Mouse (Mus musculus): ENCODE data around the gene Fut8. TPM values are rescaled to one million over a fixed set of nuclear protein-coding genes. Genes with fewer than 3 reads are reported as not detected.

The Fut8 gene
- polyA plus RNA-seq, 1 experiment from 2014 or later: 30.3 TPM

DNA sequence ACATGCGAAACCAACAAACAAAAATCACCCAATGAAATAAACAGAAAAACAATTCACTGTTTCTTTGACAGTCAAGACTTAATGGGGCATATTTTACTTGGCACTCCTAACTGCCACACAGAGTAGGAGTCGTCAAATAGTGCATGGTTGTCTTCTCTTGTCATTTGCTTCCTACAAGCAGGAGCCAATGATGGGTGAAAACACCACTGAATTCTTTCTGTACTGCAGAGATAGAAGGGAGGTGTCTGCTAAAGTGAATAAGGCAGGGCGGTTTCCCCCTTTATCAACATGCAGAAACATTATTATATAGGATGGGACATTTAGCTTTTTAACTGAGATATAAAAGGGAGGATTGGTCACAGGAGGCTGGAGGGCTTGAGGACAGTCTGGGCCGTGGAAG is 13.0 kb upstream of the Fut8 start:
- 56% methylated on average over 4 of the region's 4 CpGs for WGBS
- H3K4me2 ChIP-seq: no peak overlapping the region
- no peaks in the 10 kb centered on the region for H3K9me3 ChIP-seq

DNA sequence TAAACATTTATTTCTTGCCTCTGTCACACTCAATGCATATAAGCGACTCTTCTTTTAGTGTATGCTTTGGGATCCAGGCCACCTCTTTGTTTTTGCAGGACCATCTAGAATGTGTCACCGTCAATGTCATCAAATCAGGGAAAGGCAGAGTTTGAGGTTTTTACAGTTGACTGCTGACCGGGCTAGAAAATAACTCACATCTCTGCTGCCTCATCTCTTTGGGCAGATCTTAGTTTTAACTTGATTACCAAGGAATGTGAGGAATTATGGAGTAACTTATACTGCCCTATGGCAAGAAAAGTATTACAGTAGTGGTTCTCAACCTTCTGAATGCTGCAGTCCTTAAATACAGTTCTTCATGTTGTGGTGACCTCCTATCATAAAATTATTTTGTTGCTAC is 12.2 kb upstream of the Fut8 start:
- Histone ChIP-seq H3K9ac (no peak overlapping the region), H3K4me2 (no peak overlapping the region), H3K27ac (no peak overlapping the region), H3K27me3 (no peaks in the 10 kb centered on the region), H3K36me3 (no peaks in the 10 kb centered on the region), H3K4me1 (no peaks in the 10 kb centered on the region), H3K9me3 (no peaks in the 10 kb centered on the region), H3K4me3 (no peak overlapping the region)
- WGBS: 54% methylated on average over 3 of the region's 3 CpGs
- ATAC-seq (ENCODE audit: borderline replicate concordance, extremely low read depth, low FRiP score, low TSS enrichment): no peak

More for the DNA sequence above, 13.0 kb upstream of the Fut8 start:
- no peak overlapping the region for H3K9ac ChIP-seq
- H3K36me3 ChIP-seq: no peaks in the 10 kb centered on the region
- H3K4me3 ChIP-seq: no peak overlapping the region
- no peaks in the 10 kb centered on the region for H3K4me1 ChIP-seq
- no peak overlapping the region for H3K27ac ChIP-seq
- no peaks in the 10 kb centered on the region for H3K27me3 ChIP-seq
- ATAC-seq (ENCODE audit: borderline replicate concordance, extremely low read depth, low FRiP score, low TSS enrichment): no peak

DNA sequence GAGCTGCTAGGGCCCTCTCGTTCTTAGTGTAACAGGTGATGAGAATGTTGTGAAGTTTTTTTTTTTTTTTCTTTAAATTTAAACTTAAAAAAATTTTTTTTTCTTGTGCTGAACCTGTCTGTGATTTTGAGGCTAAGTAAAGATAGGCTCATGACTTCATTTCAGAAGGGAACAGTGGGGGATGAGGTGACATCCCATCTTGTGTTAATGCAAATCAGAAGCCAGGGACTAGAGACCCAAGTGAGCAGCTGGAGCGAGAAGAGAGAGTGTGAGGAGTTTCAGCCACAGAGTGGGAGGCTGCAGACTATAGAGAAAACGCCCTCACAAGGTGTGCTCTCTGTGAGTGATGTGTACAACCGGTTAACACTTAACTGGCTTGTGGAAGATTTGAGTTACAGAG is 2.0 kb upstream of the Fut8 start:
- 41% methylated on average over 4 of the region's 4 CpGs for WGBS
- no peak overlapping the region for H3K4me2 ChIP-seq
- no peak overlapping the region for H3K27ac ChIP-seq
- H3K9me3 ChIP-seq: no peaks in the 10 kb centered on the region
- H3K4me3 ChIP-seq: no peak overlapping the region
- no peaks in the 10 kb centered on the region for H3K27me3 ChIP-seq
- no peaks in the 10 kb centered on the region for H3K36me3 ChIP-seq
- H3K4me1 ChIP-seq: 0 out of 2 replicates have a peak, but pooled peaks cover 3% of the 10 kb centered on the region
- H3K9ac ChIP-seq: no peak overlapping the region
- no peak for ATAC-seq (ENCODE audit: borderline replicate concordance, extremely low read depth, low FRiP score, low TSS enrichment)

DNA sequence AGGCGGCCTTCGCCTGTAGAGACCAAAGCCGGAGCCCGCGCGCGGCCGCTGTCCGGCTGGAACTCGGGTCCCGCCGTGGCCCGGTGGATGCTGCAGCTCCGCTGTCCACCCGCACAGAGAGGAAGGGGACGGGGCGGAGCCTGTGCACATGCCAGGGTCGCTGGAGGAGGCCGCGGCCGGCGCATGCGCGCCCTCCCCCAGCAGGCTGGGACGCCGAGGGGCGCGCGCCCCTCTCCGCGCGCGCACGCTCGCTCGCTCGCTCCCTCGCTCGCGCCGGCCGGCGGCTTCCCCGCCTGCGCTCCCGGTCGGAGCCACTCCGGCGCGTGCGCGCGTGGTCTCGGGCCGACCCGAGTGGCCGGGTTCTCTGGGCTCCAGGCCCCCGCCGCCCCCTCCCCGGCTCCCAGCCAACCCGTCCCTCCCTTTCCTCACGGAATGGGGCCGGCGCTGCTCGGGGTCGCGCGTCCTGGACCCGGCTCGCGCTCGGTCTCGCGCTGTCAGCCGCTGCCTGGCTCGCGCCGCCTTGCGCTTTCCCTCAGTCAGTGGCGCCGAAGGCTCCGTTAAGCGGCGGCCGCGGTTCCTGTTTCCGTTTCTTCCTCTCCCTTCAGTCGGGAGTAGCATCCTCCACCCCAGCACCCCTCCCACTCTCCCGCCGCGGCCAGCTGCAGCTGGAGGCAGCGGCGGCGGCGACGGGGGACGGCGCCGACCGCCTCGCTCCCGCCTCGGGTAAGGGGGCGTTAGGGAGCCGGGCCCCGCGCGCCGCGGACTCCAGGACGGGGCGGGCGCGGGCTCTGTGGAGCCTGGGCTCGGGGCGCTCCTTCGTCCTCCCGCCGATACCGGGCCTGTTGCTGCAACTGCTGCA is 835 bp downstream of the Fut8 start:
- Histone ChIP-seq H3K4me1 (0 out of 2 replicates have a peak, but pooled peaks cover 3% of the 10 kb centered on the region), H3K4me2 (peak overlapping the region; percentile 96), H3K36me3 (no peaks in the 10 kb centered on the region), H3K27ac (peak overlapping the region; percentile 95), H3K27me3 (no peaks in the 10 kb centered on the region), H3K9ac (peak overlapping the region; percentile 89), H3K4me3 (peak overlapping the region; percentile 93), H3K9me3 (no peaks in the 10 kb centered on the region)
- ATAC-seq (ENCODE audit: borderline replicate concordance, extremely low read depth, low FRiP score, low TSS enrichment): peak; percentile 97
- WGBS: under 1% methylated on average over 95 of the region's 120 CpGs

DNA sequence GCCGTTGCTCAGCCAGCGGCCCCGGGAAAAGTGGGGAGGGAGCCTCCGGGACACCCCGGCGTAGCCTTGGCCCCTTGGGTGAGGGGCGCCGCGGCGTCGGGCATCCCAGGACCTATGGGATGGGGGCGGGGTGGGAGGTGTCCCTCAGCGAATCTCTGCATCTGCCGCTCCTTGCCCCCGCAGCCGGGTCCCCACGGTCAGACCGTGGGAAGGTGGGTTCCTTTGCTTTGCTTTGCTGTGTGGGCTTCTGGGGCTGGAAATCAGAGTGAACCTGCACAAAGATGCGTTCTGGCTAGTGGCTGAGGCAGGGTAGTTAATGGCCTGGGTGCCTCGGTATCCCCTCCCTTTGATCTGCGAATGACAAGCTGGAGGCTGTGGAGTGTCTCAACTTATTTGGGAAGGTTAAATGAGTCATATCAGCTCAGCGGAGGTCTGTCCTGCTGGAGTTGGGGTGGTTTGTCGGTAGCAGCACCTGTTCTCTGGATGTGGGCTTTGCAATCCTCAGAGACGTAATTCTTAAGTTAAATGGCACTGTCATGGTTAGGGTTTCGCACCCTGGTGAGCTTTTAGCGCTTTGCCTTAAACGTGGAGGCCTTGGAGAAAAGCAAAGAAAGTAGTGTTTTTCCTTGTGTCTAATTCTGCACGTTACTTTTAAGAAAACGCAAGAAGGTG is 1.6 kb downstream of the Fut8 start:
- H3K36me3 ChIP-seq: no peaks in the 10 kb centered on the region
- no peak for ATAC-seq (ENCODE audit: borderline replicate concordance, extremely low read depth, low FRiP score, low TSS enrichment)
- peak overlapping the region; percentile 95 for H3K27ac ChIP-seq
- H3K9me3 ChIP-seq: no peaks in the 10 kb centered on the region
- H3K4me2 ChIP-seq: peak overlapping the region; percentile 96
- 1% methylated on average over 29 of the region's 29 CpGs for WGBS
- peak overlapping the region; percentile 93 for H3K4me3 ChIP-seq
- 0 out of 2 replicates have a peak, but pooled peaks cover 3% of the 10 kb centered on the region for H3K4me1 ChIP-seq
- H3K27me3 ChIP-seq: no peaks in the 10 kb centered on the region
- H3K9ac ChIP-seq: peak overlapping the region; percentile 89

DNA sequence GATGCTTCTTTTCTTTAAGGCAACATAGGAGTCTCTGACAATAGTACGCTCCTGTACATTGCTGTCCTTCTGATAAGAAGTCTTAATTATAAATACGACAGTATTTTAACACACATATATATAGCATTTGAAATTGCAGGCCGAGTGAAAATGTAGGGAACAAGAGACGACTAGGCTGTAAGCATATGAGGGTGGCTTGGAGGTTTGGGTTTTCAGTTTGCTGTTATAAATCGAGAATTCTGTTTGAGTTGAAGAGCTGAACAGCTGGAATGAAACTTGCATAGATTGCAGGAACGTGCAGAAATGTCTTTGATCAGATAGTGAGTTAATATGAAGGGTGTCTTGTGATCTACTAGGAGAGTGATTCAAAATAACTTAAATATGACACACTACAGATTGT is 2.4 kb downstream of the Fut8 start:
- ATAC-seq (ENCODE audit: borderline replicate concordance, extremely low read depth, low FRiP score, low TSS enrichment): no peak
- WGBS: 31% methylated on average over 6 of the region's 6 CpGs
- H3K9ac ChIP-seq: no peak overlapping the region

DNA sequence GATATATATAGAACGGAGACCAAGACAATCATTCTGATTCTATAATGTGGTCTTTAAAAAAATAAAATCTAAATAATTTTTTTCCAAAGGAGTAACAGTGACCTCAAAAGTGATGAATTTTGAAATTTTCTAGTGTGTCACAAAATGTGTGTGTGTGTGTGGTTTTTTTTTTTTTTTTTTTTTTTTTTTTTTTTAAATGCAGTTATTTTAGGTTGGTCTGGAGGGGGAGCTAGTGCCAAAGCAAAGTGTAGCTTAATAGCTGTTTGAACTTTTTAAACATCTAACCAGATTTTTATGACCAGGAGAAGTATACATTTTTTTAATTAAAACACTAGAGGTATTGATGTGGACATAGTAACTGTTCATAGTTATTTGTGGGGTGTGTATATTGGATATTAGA is 2.9 kb downstream of the Fut8 start:
- no peak overlapping the region for H3K4me2 ChIP-seq
- no peak overlapping the region for H3K9ac ChIP-seq
- no peak overlapping the region for H3K4me3 ChIP-seq
- no peaks in the 10 kb centered on the region for H3K36me3 ChIP-seq
- no peaks in the 10 kb centered on the region for H3K9me3 ChIP-seq
- ATAC-seq (ENCODE audit: borderline replicate concordance, extremely low read depth, low FRiP score, low TSS enrichment): no peak
- H3K27ac ChIP-seq: no peak overlapping the region
- H3K4me1 ChIP-seq: 0 out of 2 replicates have a peak, but pooled peaks cover 3% of the 10 kb centered on the region
- WGBS: 44% methylated on average over 1 of the region's 1 CpGs
- H3K27me3 ChIP-seq: no peaks in the 10 kb centered on the region

More for the DNA sequence above, 2.4 kb downstream of the Fut8 start:
- no peaks in the 10 kb centered on the region for H3K36me3 ChIP-seq
- H3K4me3 ChIP-seq: peak overlapping the region; percentile 7; the same call in 1 of the 2 replicates
- H3K27me3 ChIP-seq: no peaks in the 10 kb centered on the region
- peak overlapping the region; percentile 30; the same call in 1 of the 2 replicates for H3K4me2 ChIP-seq
- no peaks in the 10 kb centered on the region for H3K9me3 ChIP-seq
- no peak overlapping the region for H3K27ac ChIP-seq
- 0 out of 2 replicates have a peak, but pooled peaks cover 3% of the 10 kb centered on the region for H3K4me1 ChIP-seq

DNA sequence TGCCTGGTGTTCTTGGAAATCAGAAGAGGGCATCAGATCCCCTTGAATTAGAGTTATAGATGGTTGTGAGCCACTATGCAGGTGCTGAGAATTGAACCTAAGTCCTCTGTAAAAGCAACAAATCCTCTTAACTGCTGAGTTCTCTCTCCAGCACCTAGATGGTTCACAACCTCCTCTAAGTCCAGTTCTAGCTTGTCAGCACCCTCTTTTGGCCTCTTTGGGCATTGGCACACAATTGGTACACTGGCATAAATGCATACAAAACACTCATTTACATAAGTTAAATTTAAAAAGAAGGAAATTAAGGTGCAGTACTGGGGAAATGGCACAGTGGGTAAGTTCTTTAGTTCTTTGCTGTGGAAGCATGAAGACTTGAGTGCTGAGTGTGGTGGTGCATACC is 24.7 kb downstream of the Fut8 start:
- no peaks in the 10 kb centered on the region for H3K9me3 ChIP-seq
- H3K4me1 ChIP-seq: no peaks in the 10 kb centered on the region
- no peak overlapping the region for H3K9ac ChIP-seq
- ATAC-seq (ENCODE audit: borderline replicate concordance, extremely low read depth, low FRiP score, low TSS enrichment): no peak
- no peaks in the 10 kb centered on the region for H3K27me3 ChIP-seq
- H3K27ac ChIP-seq: no peak overlapping the region
- H3K36me3 ChIP-seq: no peaks in the 10 kb centered on the region
- no peak overlapping the region for H3K4me3 ChIP-seq
- no peak overlapping the region for H3K4me2 ChIP-seq

DNA sequence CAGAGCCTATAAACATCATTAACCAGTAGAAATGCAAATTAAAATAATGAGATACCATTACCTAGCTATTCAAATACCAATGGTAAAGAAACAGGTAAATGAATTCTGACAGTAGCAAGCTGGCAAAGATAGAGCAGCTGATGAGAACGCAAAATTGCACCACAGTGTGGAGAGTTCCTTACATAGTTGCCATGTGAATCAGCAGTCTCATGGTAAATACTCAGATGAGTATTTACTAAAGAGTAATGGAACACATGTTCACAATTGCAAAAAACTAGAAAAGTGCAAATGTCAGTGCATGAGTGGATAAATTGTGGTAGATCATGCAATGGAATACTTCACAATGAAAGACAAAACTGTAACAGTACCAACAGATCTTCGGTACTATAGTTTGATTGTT is 25.9 kb downstream of the Fut8 start:
- Histone ChIP-seq H3K27ac (no peak overlapping the region), H3K9ac (no peak overlapping the region), H3K4me2 (no peak overlapping the region), H3K4me1 (no peaks in the 10 kb centered on the region), H3K36me3 (no peaks in the 10 kb centered on the region), H3K4me3 (no peak overlapping the region), H3K27me3 (no peaks in the 10 kb centered on the region), H3K9me3 (no peaks in the 10 kb centered on the region)
- ATAC-seq (ENCODE audit: borderline replicate concordance, extremely low read depth, low FRiP score, low TSS enrichment): no peak
- 78% methylated on average over 2 of the region's 2 CpGs for WGBS

DNA sequence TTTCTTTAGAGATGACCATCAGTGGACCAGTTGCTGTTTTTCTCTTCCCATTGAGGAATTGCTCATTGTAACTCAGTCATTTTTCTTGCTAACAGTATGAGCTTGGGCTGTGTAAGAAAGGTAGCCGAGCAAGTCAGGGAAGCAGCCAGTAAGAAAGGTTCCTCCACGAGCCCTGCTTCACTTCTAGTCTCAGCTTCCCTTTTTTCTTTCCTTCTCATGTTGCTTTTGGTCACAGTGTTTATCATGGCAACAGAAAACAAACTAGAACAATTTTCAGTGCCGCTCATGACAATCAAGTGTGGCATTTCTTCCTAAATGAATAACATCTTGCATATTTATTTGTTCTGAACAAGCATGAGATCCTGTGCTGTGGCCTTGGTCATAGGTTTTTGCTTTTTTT is 32.8 kb downstream of the Fut8 start:
- Histone ChIP-seq H3K4me3 (no peak overlapping the region), H3K27me3 (no peaks in the 10 kb centered on the region), H3K4me2 (no peak overlapping the region), H3K9me3 (no peaks in the 10 kb centered on the region), H3K4me1 (no peaks in the 10 kb centered on the region), H3K36me3 (no peaks in the 10 kb centered on the region), H3K9ac (no peak overlapping the region), H3K27ac (no peak overlapping the region)
- WGBS: 81% methylated on average over 3 of the region's 3 CpGs
- ATAC-seq (ENCODE audit: borderline replicate concordance, extremely low read depth, low FRiP score, low TSS enrichment): no peak

DNA sequence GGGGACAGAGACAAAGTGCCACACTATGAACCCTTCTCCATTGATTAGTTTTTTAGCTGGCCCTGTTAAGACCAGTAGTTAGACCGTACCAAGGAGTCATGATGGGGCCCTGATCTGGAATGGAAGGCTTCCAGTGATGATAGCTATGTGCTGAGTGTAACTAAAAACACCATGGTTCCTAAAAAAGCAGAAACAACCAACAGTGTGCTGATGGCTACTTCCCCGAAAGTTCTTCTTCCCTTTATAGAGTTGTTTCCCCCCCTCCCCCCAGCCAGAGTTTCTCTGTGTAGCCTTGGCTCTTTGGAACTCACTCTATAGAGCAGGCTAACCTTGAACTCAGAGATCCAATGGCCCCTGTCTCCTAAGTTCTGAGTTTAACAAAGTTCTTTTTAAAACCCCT is 50.6 kb downstream of the Fut8 start:
- 91% methylated on average over 2 of the region's 2 CpGs for WGBS

DNA sequence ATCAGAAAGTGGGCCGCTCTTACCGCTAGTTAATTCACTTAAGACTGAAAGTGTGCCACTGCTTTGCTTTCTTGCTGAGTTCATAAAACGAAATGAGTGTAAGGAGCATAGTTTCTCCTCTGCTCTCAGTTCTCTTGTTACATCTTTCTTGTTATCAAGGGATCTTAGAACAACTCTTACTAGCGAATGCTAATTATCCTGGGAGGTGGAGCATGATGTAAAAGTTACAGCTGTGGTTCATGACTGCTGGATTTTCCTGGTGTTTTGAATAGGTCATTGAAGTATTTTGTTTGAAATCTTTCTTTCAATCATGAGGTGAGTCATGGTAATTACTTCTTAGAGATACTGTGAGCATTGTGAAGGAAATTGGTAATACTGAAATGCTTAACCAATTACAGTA is 53.1 kb downstream of the Fut8 start:
- ATAC-seq (ENCODE audit: borderline replicate concordance, extremely low read depth, low FRiP score, low TSS enrichment): no peak
- WGBS: 72% methylated on average over 4 of the region's 4 CpGs

More for the DNA sequence above, 50.6 kb downstream of the Fut8 start:
- Histone ChIP-seq H3K4me2 (no peak overlapping the region), H3K4me1 (no peaks in the 10 kb centered on the region), H3K9me3 (no peaks in the 10 kb centered on the region), H3K27ac (no peak overlapping the region), H3K9ac (no peak overlapping the region), H3K36me3 (no peaks in the 10 kb centered on the region), H3K4me3 (no peak overlapping the region), H3K27me3 (no peaks in the 10 kb centered on the region)
- ATAC-seq (ENCODE audit: borderline replicate concordance, extremely low read depth, low FRiP score, low TSS enrichment): no peak

More for the DNA sequence above, 53.1 kb downstream of the Fut8 start:
- H3K4me2 ChIP-seq: no peak overlapping the region
- no peak overlapping the region for H3K27ac ChIP-seq
- H3K4me1 ChIP-seq: no peaks in the 10 kb centered on the region
- no peaks in the 10 kb centered on the region for H3K36me3 ChIP-seq
- no peak overlapping the region for H3K9ac ChIP-seq
- H3K4me3 ChIP-seq: no peak overlapping the region
- H3K9me3 ChIP-seq: no peaks in the 10 kb centered on the region
- no peaks in the 10 kb centered on the region for H3K27me3 ChIP-seq
